Mouse (Mus musculus) erythroblast, embryonic 14.5 days (primary cell): ENCODE measurements around the gene Nes.

Experiments
- GATA1 ChIP-seq: IDR thresholded peaks from 2 replicates; pipeline ENCODE4 v1.6.1; 2012; ENCODE audit warnings: low read length, inconsistent platforms, mixed read lengths
- TAL1 ChIP-seq: IDR thresholded peaks from 3 replicates; pipeline ENCODE4 v1.6.1; 2012; ENCODE audit warnings: low read length, inconsistent platforms, mixed read lengths

GRCm38 (mm10) chr3:87971489-87972202 lies 768 bp downstream of the Nes start:
- TF ChIP-seq TAL1: no peak
- TF ChIP-seq GATA1: no peak
